Mouse (Mus musculus) liver, embryonic 15.5 days (tissue): Measurements from ENCODE around the gene Olfr463. TPM values are rescaled to one million over a fixed set of nuclear protein-coding genes. Genes with fewer than 3 reads are reported as not detected.
"Not testable (repeated sequence)": the region's sequence is repeated elsewhere in the genome, so short reads cannot be mapped to it uniquely, and the experiment has no call there.

Experiments
- ATAC-seq: fragments of 200-750 bp; cut with Nextera tagmentation; 2 replicates; pipeline ENCODE4 v1.8.0; 2017; ENCODE audit warnings: moderate number of reproducible peaks, mild to moderate bottlenecking, moderate library complexity; ENCODE audit not compliant: insufficient read depth
- H3K27ac ChIP-seq: fragments of 300-500 bp; sonication (generic); replicated peaks from 2 replicates; pipeline ENCODE4 v1.5.1; 2015; ENCODE audit warnings: mild to moderate bottlenecking, inconsistent platforms
- H3K27me3 ChIP-seq: fragments of 300-500 bp; sonication (generic); 2 replicates; pipeline ENCODE4 v1.6.1; 2015; ENCODE audit warnings: mild to moderate bottlenecking, inconsistent platforms
- H3K36me3 ChIP-seq: fragments of 300-500 bp; sonication (generic); replicated peaks from 2 replicates; pipeline ENCODE4 v1.6.1; 2015; ENCODE audit warnings: moderate library complexity, mild to moderate bottlenecking, inconsistent platforms
- H3K4me1 ChIP-seq: fragments of 300-500 bp; sonication (generic); replicated peaks from 2 replicates; pipeline ENCODE4 v1.6.1; 2015; ENCODE audit warnings: inconsistent platforms
- H3K4me2 ChIP-seq: fragments of 300-500 bp; sonication (generic); 2 replicates; pipeline ENCODE4 v1.6.1; 2015; ENCODE audit warnings: moderate library complexity, mild to moderate bottlenecking, inconsistent platforms
- H3K4me3 ChIP-seq: fragments of 300-500 bp; sonication (generic); replicated peaks from 2 replicates; pipeline ENCODE4 v1.5.1; 2015; ENCODE audit warnings: mild to moderate bottlenecking, inconsistent platforms
- H3K9ac ChIP-seq: fragments of 300-500 bp; sonication (generic); 2 replicates; pipeline ENCODE4 v1.6.1; 2015; ENCODE audit warnings: moderate library complexity, mild to moderate bottlenecking, inconsistent platforms
- H3K9me3 ChIP-seq: fragments of 300-500 bp; sonication (generic); replicated peaks from 2 replicates; pipeline ENCODE4 v1.6.1; 2016; ENCODE audit warnings: inconsistent platforms
- WGBS: fragments of 180-500 bp; shearing (Covaris S2); methylation state at CpG from one replicate; pipeline ENCODE4 v1.1.7; 2015; ENCODE audit warnings: mixed read lengths; ENCODE audit not compliant: insufficient replicate concordance; 5-methylcytosine and 5-hydroxymethylcytosine counted together
- polyA plus RNA-seq: library from polyadenylated mRNA; unstranded; fragments of >200 nt; fragmentation: Nextera tagmentation; extraction: Ambion mirVana; gene quantifications from 2 replicates; pipeline ENCODE4 v1.2.1, GENCODE M21; 2015

Olfr463 gene
- polyA plus RNA-seq, 1 experiment from 2014 or later, result not detected

DNA sequence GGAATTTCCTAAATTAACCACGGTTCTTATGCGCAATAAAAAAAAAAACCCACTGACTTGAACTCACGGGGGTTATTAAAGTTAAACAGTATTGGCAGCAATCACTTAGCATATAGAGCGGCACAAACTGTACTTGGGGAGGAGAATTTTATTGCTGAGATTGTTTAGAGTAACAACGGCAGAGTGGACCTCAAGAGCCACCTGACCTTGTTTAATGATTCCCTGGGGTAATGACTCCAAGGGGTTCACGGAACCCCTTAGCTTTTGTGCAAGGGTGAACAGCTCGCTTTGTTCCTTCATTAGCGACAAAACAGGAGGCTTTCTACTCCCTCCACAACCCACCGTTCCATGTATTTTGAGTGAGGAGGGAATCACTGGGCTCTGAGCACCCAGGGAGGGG is 17.4 kb downstream of the Olfr463 start:
- Histone ChIP-seq H3K4me1 (no peaks in the 10 kb centered on the region), H3K27ac (no peak overlapping the region), H3K27me3 (no peaks in the 10 kb centered on the region; the same call in 1 of the 2 replicates), H3K9ac (no peak overlapping the region), H3K4me3 (no peak overlapping the region), H3K9me3 (no peaks in the 10 kb centered on the region), H3K4me2 (no peak overlapping the region), H3K36me3 (no peaks in the 10 kb centered on the region)
- 68% methylated on average over 9 of the region's 9 CpGs for WGBS
- no peak for ATAC-seq

DNA sequence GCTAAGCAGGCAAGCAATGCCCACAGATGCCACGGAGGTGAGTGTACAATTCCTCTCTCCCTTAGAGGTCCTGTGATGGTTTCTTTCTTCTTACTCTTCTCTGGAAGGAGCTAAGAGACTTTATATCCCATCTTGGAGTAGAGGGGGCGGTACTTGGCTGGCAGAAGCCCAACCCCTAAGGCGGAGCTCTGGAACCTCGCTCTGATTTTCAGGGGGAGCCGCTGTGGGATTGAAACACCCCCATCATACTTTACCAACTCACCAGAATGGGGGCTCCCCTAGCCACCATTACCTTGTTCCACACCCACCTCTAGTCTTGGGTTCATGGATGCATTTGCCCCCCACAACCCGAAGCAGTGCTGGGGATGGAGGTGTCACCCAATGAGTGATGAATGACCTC is 21.8 kb downstream of the Olfr463 start, which contains the start of gene Epx:
TSS of gene Epx (minus strand) at position 101 of the 400 bp plus-strand sequence.
- WGBS, result 62% methylated on average over 6 of the region's 6 CpGs
- no peaks in the 10 kb centered on the region for H3K9me3 ChIP-seq
- H3K27ac ChIP-seq, result no peak within 1 kb of the TSS
- H3K9ac ChIP-seq, result no peak within 1 kb of the TSS
- no peaks in the 10 kb centered on the region for H3K36me3 ChIP-seq
- no peak for ATAC-seq
- H3K4me2 ChIP-seq, result no peak within 1 kb of the TSS
- H3K27me3 ChIP-seq, result no peaks in the 10 kb centered on the region; the same call in 1 of the 2 replicates
- H3K4me1 ChIP-seq, result no peaks in the 10 kb centered on the region
- H3K4me3 ChIP-seq, result no peak within 1 kb of the TSS

DNA sequence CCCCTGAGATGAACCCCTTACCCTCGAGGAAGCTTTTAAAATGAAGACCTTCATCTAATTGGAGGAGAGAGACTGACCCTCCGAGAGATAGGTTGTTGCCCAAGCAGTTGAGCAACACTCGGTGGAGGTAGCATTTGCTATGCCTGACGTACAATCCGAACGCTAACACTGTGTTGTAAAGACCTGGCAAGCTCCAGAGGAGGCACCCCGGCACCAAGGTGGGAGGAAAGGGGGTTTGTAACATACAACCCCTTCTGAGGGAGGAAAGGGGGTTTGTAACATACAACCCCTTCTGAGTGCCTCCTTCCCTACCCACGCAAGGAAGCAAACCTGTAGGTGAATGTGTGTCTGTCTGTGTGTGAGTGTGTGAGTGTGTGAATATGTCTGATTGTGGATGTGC is 25.4 kb downstream of the Olfr463 start:
- Histone ChIP-seq H3K4me3 (no peak overlapping the region), H3K27ac (no peak overlapping the region), H3K4me2 (no peak overlapping the region), H3K9ac (no peak overlapping the region), H3K36me3 (no peaks in the 10 kb centered on the region), H3K27me3 (no peaks in the 10 kb centered on the region; the same call in 1 of the 2 replicates), H3K9me3 (no peaks in the 10 kb centered on the region), H3K4me1 (no peaks in the 10 kb centered on the region)
- no peak for ATAC-seq
- 45% methylated on average over 8 of the region's 8 CpGs for WGBS

DNA sequence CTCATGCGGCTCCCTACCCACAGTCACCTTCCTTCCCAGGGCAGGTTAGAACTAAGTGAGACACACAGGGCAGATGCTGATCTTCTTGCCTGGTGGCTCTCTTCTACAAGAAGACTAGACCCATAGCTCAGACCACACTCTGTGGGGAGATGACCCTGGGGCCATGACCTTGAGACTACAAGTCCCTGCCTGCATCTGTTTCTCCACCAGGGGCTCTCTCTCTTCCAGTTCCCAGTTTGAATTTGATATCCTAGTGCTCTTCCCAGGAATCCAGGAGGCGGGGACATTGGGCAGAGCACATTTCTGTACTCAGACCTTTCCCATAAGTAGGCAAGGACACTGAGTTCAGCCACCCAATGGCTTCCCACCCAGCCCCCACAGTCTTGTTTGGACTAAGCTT is 27.1 kb downstream of the Olfr463 start:
- Histone ChIP-seq H3K4me3 (no peak overlapping the region), H3K4me1 (no peaks in the 10 kb centered on the region), H3K27me3 (no peaks in the 10 kb centered on the region; the same call in 1 of the 2 replicates), H3K9me3 (no peaks in the 10 kb centered on the region), H3K36me3 (no peaks in the 10 kb centered on the region), H3K4me2 (no peak overlapping the region), H3K27ac (no peak overlapping the region), H3K9ac (no peak overlapping the region)
- 65% methylated on average over 2 of the region's 2 CpGs for WGBS
- ATAC-seq, result no peak

DNA sequence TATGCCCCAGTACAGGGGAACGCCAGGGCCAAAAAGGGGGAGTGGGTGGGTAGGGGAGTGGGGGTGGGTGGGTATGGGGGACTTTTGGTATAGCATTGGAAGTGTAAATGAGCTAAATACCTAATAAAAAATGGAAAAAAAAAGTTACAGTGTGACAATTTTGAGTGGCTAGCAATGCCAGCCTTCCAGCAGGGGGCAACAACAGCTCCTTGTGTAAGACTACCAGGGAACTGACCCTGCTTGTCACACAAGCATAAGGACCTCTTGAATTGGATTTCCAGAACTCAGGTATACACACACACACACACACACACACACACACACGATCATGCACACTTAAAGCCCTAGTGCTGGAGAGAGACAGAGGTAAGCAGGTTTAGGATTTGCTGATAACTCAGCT is 30.3 kb downstream of the Olfr463 start:
- not testable (repeated sequence) for H3K27ac ChIP-seq, H3K4me3 ChIP-seq, H3K27me3 ChIP-seq, H3K4me2 ChIP-seq, H3K4me1 ChIP-seq, H3K9ac ChIP-seq, ATAC-seq, H3K9me3 ChIP-seq, H3K36me3 ChIP-seq
- WGBS, result 45% methylated on average over 1 of the region's 2 CpGs

DNA sequence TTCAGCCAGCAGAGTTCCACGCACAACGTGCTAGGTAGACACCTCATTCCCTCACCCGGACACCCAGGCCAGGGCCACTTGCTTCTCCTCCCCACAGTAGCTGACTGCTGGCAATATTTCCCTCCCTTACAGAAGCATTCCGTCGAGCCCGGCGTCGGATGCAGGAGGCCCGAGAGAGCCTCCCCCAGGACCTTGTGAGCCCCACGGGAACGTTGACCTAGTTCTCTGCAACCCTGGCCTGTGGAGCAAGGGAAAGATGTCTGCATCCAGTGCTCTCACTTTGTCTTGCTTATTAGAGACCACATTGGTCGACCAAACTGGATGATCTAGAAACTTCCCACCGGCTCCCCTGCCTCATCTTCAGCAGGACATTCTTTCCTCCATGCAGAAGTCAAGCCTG is 34.4 kb downstream of the Olfr463 start:
- no peaks in the 10 kb centered on the region for H3K4me1 ChIP-seq
- H3K27ac ChIP-seq, result no peak overlapping the region
- no peak overlapping the region for H3K9ac ChIP-seq
- H3K9me3 ChIP-seq, result no peaks in the 10 kb centered on the region
- no peaks in the 10 kb centered on the region for H3K36me3 ChIP-seq
- no peaks in the 10 kb centered on the region for H3K27me3 ChIP-seq
- no peak overlapping the region for H3K4me2 ChIP-seq
- WGBS, result 73% methylated on average over 13 of the region's 13 CpGs
- no peak for ATAC-seq
- H3K4me3 ChIP-seq, result no peak overlapping the region

DNA sequence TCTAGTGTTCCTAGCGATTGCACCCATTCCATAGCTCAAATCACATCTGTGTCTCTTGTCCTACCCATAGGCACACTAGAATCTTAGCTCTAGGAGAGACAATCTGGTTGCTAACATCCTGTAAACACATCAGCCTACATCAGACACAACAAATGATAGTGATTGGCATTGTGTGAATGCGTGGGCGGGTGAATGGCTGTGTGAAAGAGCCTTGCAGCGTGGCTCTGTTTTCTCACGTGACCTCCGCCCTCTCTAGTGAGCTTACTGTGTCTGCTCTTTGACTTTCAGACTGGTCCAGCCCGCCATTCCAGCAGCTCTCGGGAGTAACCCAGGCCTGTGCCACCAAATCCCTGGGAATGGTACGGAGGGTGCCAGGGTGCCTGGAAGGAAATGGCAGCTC is 36.8 kb downstream of the Olfr463 start:
- Histone ChIP-seq H3K27ac (no peak overlapping the region), H3K9me3 (no peaks in the 10 kb centered on the region), H3K4me1 (no peaks in the 10 kb centered on the region), H3K36me3 (no peaks in the 10 kb centered on the region), H3K4me3 (no peak overlapping the region), H3K27me3 (no peaks in the 10 kb centered on the region), H3K9ac (no peak overlapping the region), H3K4me2 (no peak overlapping the region)
- no peak for ATAC-seq
- 67% methylated on average over 9 of the region's 9 CpGs for WGBS

DNA sequence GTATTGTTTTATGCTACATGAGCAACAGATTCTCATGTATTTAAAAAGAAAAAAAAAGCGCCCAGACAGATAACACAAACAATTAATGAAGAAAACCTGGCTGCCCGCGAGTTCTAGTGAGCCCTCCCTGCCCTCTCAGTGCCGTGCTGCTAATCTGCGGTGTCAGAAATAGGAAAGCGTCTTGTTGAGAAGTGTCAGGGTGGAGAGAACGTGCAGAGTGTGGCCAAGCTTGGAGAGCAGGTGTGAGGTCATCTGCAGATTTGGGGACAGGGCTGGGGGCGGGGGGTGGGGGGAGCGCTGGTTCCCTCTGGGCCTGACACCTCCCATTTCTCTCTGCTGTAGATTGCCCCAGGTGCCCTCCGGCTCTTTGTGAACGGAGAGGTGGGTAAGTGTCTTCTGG is 37.9 kb downstream of the Olfr463 start:
- no peak for ATAC-seq
- Histone ChIP-seq H3K27ac (no peak overlapping the region), H3K9me3 (no peaks in the 10 kb centered on the region), H3K9ac (no peak overlapping the region), H3K36me3 (no peaks in the 10 kb centered on the region), H3K27me3 (no peaks in the 10 kb centered on the region), H3K4me3 (no peak overlapping the region), H3K4me2 (no peak overlapping the region), H3K4me1 (no peaks in the 10 kb centered on the region)
- 75% methylated on average over 11 of the region's 11 CpGs for WGBS

DNA sequence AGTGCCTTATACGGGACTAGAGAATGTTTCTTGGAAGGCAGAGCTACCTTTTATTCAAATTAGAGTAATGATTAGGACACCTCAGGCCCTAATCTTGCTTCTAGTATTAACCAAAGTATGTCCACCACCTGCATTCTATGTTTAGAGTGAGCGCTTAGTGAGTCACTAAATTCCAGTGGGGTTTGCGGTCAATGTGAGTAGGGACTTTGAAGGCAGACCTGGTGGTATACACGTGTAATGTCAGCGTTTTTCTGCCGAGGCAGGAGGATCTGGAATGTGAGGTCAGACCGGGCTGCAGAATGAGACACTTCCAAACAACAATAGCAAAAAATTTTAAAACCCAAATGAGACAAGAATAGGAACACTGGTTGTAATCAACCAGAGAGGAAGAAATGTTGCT is 42.6 kb downstream of the Olfr463 start:
- no peak overlapping the region for H3K27ac ChIP-seq
- no peak for ATAC-seq
- 65% methylated on average over 7 of the region's 7 CpGs for WGBS
- H3K9ac ChIP-seq, result no peak overlapping the region
- no peak overlapping the region for H3K4me3 ChIP-seq
- H3K4me2 ChIP-seq, result no peak overlapping the region
- peaks cover 7% of the 10 kb centered on the region for H3K4me1 ChIP-seq
- H3K36me3 ChIP-seq, result no peaks in the 10 kb centered on the region
- H3K27me3 ChIP-seq, result no peaks in the 10 kb centered on the region
- no peaks in the 10 kb centered on the region for H3K9me3 ChIP-seq

DNA sequence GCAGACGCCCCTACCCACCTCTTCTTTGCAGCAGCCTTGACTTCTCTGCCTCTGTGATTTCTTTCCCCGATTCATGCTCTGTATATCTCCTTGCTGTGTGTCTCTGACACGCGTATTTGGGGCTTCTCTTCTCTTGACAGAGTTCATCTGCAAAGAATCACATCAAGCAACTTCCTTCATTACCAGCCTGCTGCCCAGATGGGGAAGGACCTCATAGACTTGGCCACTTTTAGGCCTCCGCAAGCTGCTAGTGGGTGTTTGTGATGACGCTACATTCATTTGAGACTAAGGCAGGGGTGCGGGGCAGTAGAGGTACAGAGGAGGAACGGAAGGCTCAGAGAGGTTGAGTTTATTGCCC is 43.6 kb downstream of the Olfr463 start:
- Histone ChIP-seq H3K9ac (peak overlapping the region; percentile 20; the same call in 1 of the 2 replicates), H3K4me2 (peak overlapping the region; percentile 73), H3K36me3 (no peaks in the 10 kb centered on the region), H3K4me3 (peak overlapping the region; percentile 61), H3K27me3 (no peaks in the 10 kb centered on the region), H3K4me1 (peaks cover 7% of the 10 kb centered on the region), H3K27ac (no peak overlapping the region), H3K9me3 (no peaks in the 10 kb centered on the region)
- ATAC-seq, result no peak
- 35% methylated on average over 8 of the region's 8 CpGs for WGBS

DNA sequence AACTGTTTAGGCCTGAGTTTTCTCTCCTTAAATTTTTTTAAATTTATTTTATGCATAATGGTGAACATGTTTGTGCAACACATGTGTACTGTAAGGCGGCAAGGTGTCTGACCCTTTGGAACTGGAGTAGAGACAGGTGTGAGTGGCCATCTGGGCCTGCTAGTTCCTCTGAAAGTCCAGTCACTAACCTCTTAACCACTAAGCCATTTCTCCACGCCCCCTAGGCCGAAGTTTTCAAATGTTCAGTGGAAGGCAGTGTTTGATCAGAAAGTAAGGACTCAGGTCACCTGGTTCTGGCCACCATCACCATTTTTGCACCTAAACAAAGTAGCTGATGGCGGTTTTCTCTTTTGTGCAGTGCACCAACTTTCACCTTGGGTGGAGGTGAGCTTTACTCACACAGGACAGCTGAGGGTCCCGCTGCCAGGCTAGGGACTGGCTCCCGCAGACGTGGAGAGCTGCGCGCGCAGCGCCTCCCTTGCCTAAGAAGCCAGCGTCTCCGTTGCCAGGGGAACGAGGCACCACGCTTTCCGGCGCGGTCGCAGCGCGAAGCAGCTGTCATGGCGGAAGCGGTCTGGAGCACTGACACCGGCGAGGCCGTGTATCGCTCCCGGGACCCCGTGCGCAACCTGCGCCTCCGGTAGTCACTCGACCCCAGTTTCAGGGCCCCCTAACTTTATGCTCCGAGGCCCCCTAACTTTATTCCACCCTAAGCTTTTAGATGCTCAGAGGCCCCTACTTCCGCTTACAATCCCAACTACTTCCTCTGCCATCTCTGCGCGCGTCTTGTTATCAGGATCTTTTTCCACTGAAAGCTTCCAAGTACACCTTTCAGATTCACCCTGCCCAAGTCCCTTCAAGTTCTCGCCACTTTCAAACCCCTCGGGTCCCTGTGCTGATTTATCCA is 44.2 kb downstream of the Olfr463 start, which contains the start of gene Mks1:
TSS of gene Mks1 (plus strand) at position 526 of the 907 bp plus-strand sequence.
- peak; percentile 64 for ATAC-seq
- WGBS, result 3% methylated on average over 40 of the region's 40 CpGs

More for the DNA sequence above, 44.2 kb downstream of the Olfr463 start, which contains the start of gene Mks1:
- peak within 1 kb of the TSS; percentile 27 for H3K9ac ChIP-seq
- H3K27ac ChIP-seq, result no peak within 1 kb of the TSS
- no peaks in the 10 kb centered on the region for H3K9me3 ChIP-seq
- H3K27me3 ChIP-seq, result no peaks in the 10 kb centered on the region
- H3K36me3 ChIP-seq, result no peaks in the 10 kb centered on the region
- H3K4me2 ChIP-seq, result peak within 1 kb of the TSS; percentile 73
- H3K4me1 ChIP-seq, result peaks cover 7% of the 10 kb centered on the region
- H3K4me3 ChIP-seq, result peak within 1 kb of the TSS; percentile 61
